27 mouse cellular contexts compared by ENCODE assay signal in genomic region chr12:32112691-32113090, GRCm38 (mm10). TPM values are rescaled to one million over a fixed set of nuclear protein-coding genes. Genes with fewer than 3 reads are reported as not detected.
DNase-seq lines count a peak whose midpoint lies in the region; ATAC-seq lines count a peak whose summit lies in the region.
"Had no signal": no experiment of that assay in that cellular context is flagged by ENCODE, and none has a peak within 500 bp of the region (broad histone marks: within the 10 kb centered on the region; RNA-seq: fewer than 3 reads in every experiment).

No protein-coding gene starts in this region.

- peak overlapping the region; percentile 72 for H3K4me2 ChIP-seq in liver, embryonic 13.5 days
- no peak overlapping the region for H3K4me2 ChIP-seq in liver, embryonic 11.5 days
- peak overlapping the region; percentile 71 for H3K4me2 ChIP-seq in liver, embryonic 15.5 days
- H3K4me2 ChIP-seq: embryonic facial prominence, embryonic 13.5 days; heart, embryonic 13.5 days; hindbrain, embryonic 14.5 days had no signal

- H3K27me3 ChIP-seq in erythroblast, embryonic 14.5 days (ENCODE audit: control insufficient read depth) = no peaks in the 10 kb centered on the region
- no peaks in the 10 kb centered on the region for H3K27me3 ChIP-seq in liver, embryonic 13.5 days
- H3K27me3 ChIP-seq in liver, embryonic 11.5 days (replicated peaks; ENCODE audit: control insufficient read depth, insufficient read depth, low read length) = no peaks in the 10 kb centered on the region
- H3K27me3 ChIP-seq in liver, embryonic 15.5 days = no peaks in the 10 kb centered on the region
- H3K27me3 ChIP-seq: embryonic facial prominence, embryonic 13.5 days; heart, embryonic 13.5 days had no signal

- H3K9ac ChIP-seq in liver, embryonic 13.5 days = peak overlapping the region; percentile 80
- H3K9ac ChIP-seq in liver, embryonic 11.5 days (ENCODE audit: low read depth, low read length) = no peak overlapping the region
- H3K9ac ChIP-seq in liver, embryonic 15.5 days = no peak overlapping the region
- H3K9ac ChIP-seq: embryonic facial prominence, embryonic 13.5 days; forebrain, postnatal 0 days; heart, embryonic 13.5 days; hindbrain, embryonic 14.5 days had no signal

- no peaks in the 10 kb centered on the region for H3K9me3 ChIP-seq in erythroblast, embryonic 14.5 days (ENCODE audit: control insufficient read depth, low read length)
- H3K9me3 ChIP-seq in liver, embryonic 13.5 days (replicated peaks) = no peaks in the 10 kb centered on the region
- H3K9me3 ChIP-seq in liver, embryonic 11.5 days (ENCODE audit: control insufficient read depth, low read length) = no peaks in the 10 kb centered on the region
- H3K9me3 ChIP-seq in liver, embryonic 15.5 days (replicated peaks) = no peaks in the 10 kb centered on the region
- H3K9me3 ChIP-seq: embryonic facial prominence, embryonic 10.5 days; embryonic facial prominence, embryonic 13.5 days; heart, embryonic 13.5 days had no signal

- peak overlapping the region; percentile 29 for H3K4me3 ChIP-seq in erythroblast, embryonic 14.5 days (replicated peaks)
- H3K4me3 ChIP-seq in liver, embryonic 13.5 days (replicated peaks) = peak overlapping the region; percentile 55
- H3K4me3 ChIP-seq in liver, embryonic 11.5 days (ENCODE audit: low read depth, low read length) = no peak overlapping the region
- 0 out of 2 replicates have a peak overlapping the region, but pooled peaks have one; percentile 54 for H3K4me3 ChIP-seq in liver, embryonic 15.5 days (replicated peaks)
- H3K4me3 ChIP-seq: embryonic facial prominence, embryonic 10.5 days; embryonic facial prominence, embryonic 13.5 days; gastrocnemius, adult 2 months; heart, embryonic 13.5 days had no signal

- 72% methylated on average over 5 of the region's 5 CpGs for WGBS in liver, embryonic 13.5 days (ENCODE audit: insufficient replicate concordance)
- 65% methylated on average over 5 of the region's 5 CpGs for WGBS in liver, embryonic 11.5 days
- WGBS in liver, embryonic 15.5 days (ENCODE audit: insufficient replicate concordance) = 65% methylated on average over 5 of the region's 5 CpGs

- peaks cover 98% of the 10 kb centered on the region for H3K4me1 ChIP-seq in erythroblast, embryonic 14.5 days (ENCODE audit: control insufficient read depth)
- peaks cover 96% of the 10 kb centered on the region for H3K4me1 ChIP-seq in liver, embryonic 13.5 days (replicated peaks)
- H3K4me1 ChIP-seq in liver, embryonic 11.5 days (replicated peaks; ENCODE audit: control insufficient read depth, insufficient read depth, low read length) = peaks cover 49% of the 10 kb centered on the region
- peaks cover 95% of the 10 kb centered on the region for H3K4me1 ChIP-seq in liver, embryonic 15.5 days (replicated peaks)

- no peak for ATAC-seq in erythroblast, adult 5-6 weeks (replicated peaks; ENCODE audit: low FRiP score, poor library complexity, severe bottlenecking)
- ATAC-seq in liver, embryonic 13.5 days (ENCODE audit: low read depth) = no peak
- no peak for ATAC-seq in liver, embryonic 11.5 days (replicated peaks; ENCODE audit: low FRiP score)
- no peak for ATAC-seq in liver, embryonic 15.5 days (ENCODE audit: insufficient read depth)
- ATAC-seq in monocyte, adult 5-6 weeks (replicated peaks; ENCODE audit: insufficient number of reproducible peaks, low FRiP score, low TSS enrichment, poor library complexity, severe bottlenecking) = no peak
- ATAC-seq: activated CD4-positive, CD25-positive, alpha-beta regulatory T cell, adult 4 months; forebrain, embryonic 14.5 days; forebrain, postnatal 0 days; hindbrain, postnatal 0 days; inflammation-experienced regulatory T-cells, adult 6 months had no signal

- DNase-seq in adrenal gland, adult (ENCODE audit: inconsistent age in 2 of 2, low spot score in 1 of 2) = peak; percentile 61 to 78
- DNase-seq in adrenal gland, postnatal 10 days = no peak
- no peak for DNase-seq in liver, embryonic 13.5 days
- DNase-seq in liver, embryonic 11.5 days (ENCODE audit: low spot score) = no peak
- DNase-seq: cerebellum, adult 11-12 months; cerebellum, adult 8-10 months; cerebellum, postnatal 10 days; cerebellum, postnatal 36 days; embryo, embryonic 11 days; forebrain, postnatal 0 days; gastrocnemius, adult 2 months; gastrocnemius, postnatal 14 days; heart, adult 11 months; heart, postnatal 14 days; heart, postnatal 4 days had no signal

- peaks cover 98% of the 10 kb centered on the region for H3K36me3 ChIP-seq in erythroblast, embryonic 14.5 days (ENCODE audit: control insufficient read depth)
- peaks cover 69% of the 10 kb centered on the region for H3K36me3 ChIP-seq in liver, embryonic 13.5 days
- H3K36me3 ChIP-seq in liver, embryonic 11.5 days (ENCODE audit: control insufficient read depth, insufficient read depth, low read length) = no peaks in the 10 kb centered on the region
- H3K36me3 ChIP-seq in liver, embryonic 15.5 days (replicated peaks) = peaks cover 74% of the 10 kb centered on the region
- H3K36me3 ChIP-seq: embryonic facial prominence, embryonic 10.5 days; embryonic facial prominence, embryonic 13.5 days; heart, embryonic 13.5 days had no signal

- peak overlapping the region; percentile 95 for H3K27ac ChIP-seq in liver, embryonic 13.5 days
- no peak overlapping the region for H3K27ac ChIP-seq in liver, embryonic 11.5 days (ENCODE audit: low read depth, low read length)
- peak overlapping the region; percentile 96 for H3K27ac ChIP-seq in liver, embryonic 15.5 days (replicated peaks)
- H3K27ac ChIP-seq: gastrocnemius, adult 2 months; hindbrain, embryonic 14.5 days; hindbrain, postnatal 0 days had no signal

RNA-seq across cellular contexts. Expression of gene Prkar2b, which starts 51.6 kb away (rescaled TPM):
- total RNA-seq in adrenal gland, postnatal 10 days (2021) = 100 to 1,000 TPM; 574 to 579 TPM
- polyA plus RNA-seq in erythroblast, embryonic 14.5 days (2012) = 6.7 and 10.7 TPM in 2 replicates
- total RNA-seq in erythroblast, adult 5-6 weeks (2015; ENCODE audit: low replicate concordance) = 115 and 138 TPM in 2 replicates
- total RNA-seq in erythroblast, adult 5-6 weeks (2017; ENCODE audit: low replicate concordance) = 122 and 195 TPM in 2 replicates
- 79.3 and 94.6 TPM in 2 replicates for polyA plus RNA-seq in liver, embryonic 13.5 days (2015; fragmentation: Nextera tagmentation; extraction: Ambion mirVana)
- polyA plus RNA-seq in liver, embryonic 11.5 days (2014; fragmentation: Nextera tagmentation; extraction: Ambion mirVana) = 103 and 123 TPM in 2 replicates
- 66.8 and 70.4 TPM in 2 replicates for polyA plus RNA-seq in liver, embryonic 15.5 days (2015; fragmentation: Nextera tagmentation; extraction: Ambion mirVana)
- total RNA-seq in monocyte, adult 5-6 weeks (2017) = 7.4 to 40.0 TPM (median 13.8 TPM) in 3 replicates

Comparison
In these comparisons a context has a peak if more than half of its experiments do, and no peak if none do; other contexts are left out.
1. DNase-seq: peak in adrenal gland, adult (2 of 2); none in adrenal gland, postnatal 10 days (single experiment), liver, embryonic 13.5 days (single experiment) and liver, embryonic 11.5 days (single experiment).